In genomic region chr2:160348796-160349195, GRCm38 (mm10) we compare ENCODE assay signal across 21 mouse cellular contexts. TPM values are rescaled to one million over a fixed set of nuclear protein-coding genes. Genes with fewer than 3 reads are reported as not detected.
DNase-seq lines count a peak whose midpoint lies in the region; ATAC-seq lines count a peak whose summit lies in the region.
"Had no signal": no experiment of that assay in that cellular context is flagged by ENCODE, and none has a peak within 500 bp of the region (broad histone marks: within the 10 kb centered on the region; RNA-seq: fewer than 3 reads in every experiment).

No protein-coding gene starts in this region.

- WGBS in kidney, embryonic 15.5 days, result 42% methylated on average over 7 of the region's 7 CpGs
- WGBS in limb, embryonic 12.5 days, result 29% methylated on average over 7 of the region's 7 CpGs

- H3K27me3 ChIP-seq in kidney, embryonic 15.5 days, result peaks cover 4% of the 10 kb centered on the region; the same call in 1 of the 2 replicates
- peaks cover 8% of the 10 kb centered on the region for H3K27me3 ChIP-seq in limb, embryonic 12.5 days

- H3K27ac ChIP-seq in kidney, embryonic 15.5 days, result no peak overlapping the region
- H3K27ac ChIP-seq in limb, embryonic 12.5 days, result 0 out of 2 replicates have a peak overlapping the region, but pooled peaks have one; percentile 17
- H3K27ac ChIP-seq: gastrocnemius, adult 2 months; heart, embryonic 13.5 days; hindbrain, embryonic 14.5 days; layer of hippocampus, adult 2 months had no signal

- H3K4me1 ChIP-seq in kidney, embryonic 15.5 days, result peaks cover 14% of the 10 kb centered on the region
- peaks cover 31% of the 10 kb centered on the region for H3K4me1 ChIP-seq in limb, embryonic 12.5 days (replicated peaks)

- H3K9me3 ChIP-seq in kidney, embryonic 15.5 days (replicated peaks), result no peaks in the 10 kb centered on the region
- H3K9me3 ChIP-seq in limb, embryonic 12.5 days, result no peaks in the 10 kb centered on the region
- H3K9me3 ChIP-seq: heart, embryonic 13.5 days had no signal

- H3K9ac ChIP-seq in kidney, embryonic 15.5 days, result no peak overlapping the region
- H3K9ac ChIP-seq in limb, embryonic 12.5 days (replicated peaks), result no peak overlapping the region
- H3K9ac ChIP-seq: heart, embryonic 13.5 days; hindbrain, embryonic 14.5 days had no signal

- no peaks in the 10 kb centered on the region for H3K36me3 ChIP-seq in kidney, embryonic 15.5 days
- H3K36me3 ChIP-seq in limb, embryonic 12.5 days, result no peaks in the 10 kb centered on the region
- H3K36me3 ChIP-seq: heart, embryonic 13.5 days had no signal

- H3K4me3 ChIP-seq in kidney, embryonic 15.5 days (replicated peaks), result no peak overlapping the region
- no peak overlapping the region for H3K4me3 ChIP-seq in limb, embryonic 12.5 days (replicated peaks)
- H3K4me3 ChIP-seq: gastrocnemius, adult 2 months; heart, embryonic 13.5 days; layer of hippocampus, adult 2 months had no signal

- DNase-seq in kidney, adult 8-10 months, result no peak
- DNase-seq in embryo, embryonic 11 days, result peak; percentile 64
- peak; percentile 65 for DNase-seq in mesoderm, embryonic 11.5 days (ENCODE audit: low read depth, low spot score)
- DNase-seq in adrenal gland, postnatal 14 days, result no peak
- no peak for DNase-seq in cerebellum, postnatal 10 days
- no peak for DNase-seq in gastrocnemius, postnatal 4 days (ENCODE audit: low spot score in 2 of 2)
- DNase-seq: adrenal gland, adult 8-10 months; cerebellum, adult 9-10 months; gastrocnemius, adult 2 months; kidney, adult 9 months; lung, postnatal 10 days; right cerebral cortex, postnatal 4 days; thymus, postnatal 36 days had no signal

- no peak overlapping the region for H3K4me2 ChIP-seq in kidney, embryonic 15.5 days
- H3K4me2 ChIP-seq in limb, embryonic 12.5 days, result no peak overlapping the region
- H3K4me2 ChIP-seq: heart, embryonic 13.5 days; hindbrain, embryonic 14.5 days had no signal

- peak; percentile 38; the same call in 1 of the 2 replicates for ATAC-seq in kidney, embryonic 15.5 days (replicated peaks; ENCODE audit: low FRiP score)
- 0 out of 2 replicates have a peak, but pooled peaks have one; percentile 13 for ATAC-seq in limb, embryonic 12.5 days (ENCODE audit: insufficient number of reproducible peaks, insufficient read depth, low FRiP score, low TSS enrichment, low read depth)
- ATAC-seq: forebrain, embryonic 16.5 days had no signal

RNA-seq across cellular contexts. Expression of gene Gm826, which starts 14.8 kb away (rescaled TPM):
- polyA plus RNA-seq in kidney, embryonic 15.5 days (2015; fragmentation: Nextera tagmentation; extraction: Ambion mirVana), result 0.40 and 0.93 TPM in 2 replicates
- polyA plus RNA-seq in limb, embryonic 12.5 days (2016; fragmentation: Nextera tagmentation; extraction: Ambion mirVana), result not detected in 2 replicates
- total RNA-seq in adrenal gland, postnatal 14 days (2021), result 3.5 and 5.0 TPM in 2 replicates
- under 1 TPM in 1 of 2 experiments, not detected in 1; 0.73 TPM for total RNA-seq in gastrocnemius, postnatal 4 days (2021)
- total RNA-seq: layer of hippocampus, adult 2 months; left cerebral cortex, postnatal 14 days; megakaryocyte-erythroid progenitor cell, adult 5-6 weeks had no signal
- polyA plus RNA-seq: forebrain, embryonic 16.5 days had no signal

RNA-seq across cellular contexts. Expression of gene Mafb, which starts 18.1 kb away (rescaled TPM):
- polyA plus RNA-seq in kidney, embryonic 15.5 days (2015; fragmentation: Nextera tagmentation; extraction: Ambion mirVana), result 36.2 and 38.0 TPM in 2 replicates
- polyA plus RNA-seq in limb, embryonic 12.5 days (2016; fragmentation: Nextera tagmentation; extraction: Ambion mirVana), result 9.1 and 10.3 TPM in 2 replicates
- total RNA-seq in adrenal gland, postnatal 14 days (2021), result 21.0 and 23.4 TPM in 2 replicates
- total RNA-seq in gastrocnemius, postnatal 4 days (2021), result 10 to 100 TPM; 21.5 to 23.7 TPM

Comparison
In these comparisons a context has a peak if more than half of its experiments do, and no peak if none do; other contexts are left out.
1. DNase-seq: peak in embryo, embryonic 11 days (single experiment) and mesoderm, embryonic 11.5 days (single experiment); none in kidney, adult 8-10 months (0 of 2), adrenal gland, postnatal 14 days (single experiment), cerebellum, postnatal 10 days (0 of 2) and gastrocnemius, postnatal 4 days (0 of 2).